Mouse (Mus musculus): ENCODE measurements around the gene Tlr5.

- TF ChIP-seq POLR2A (IDR thresholded peaks at IDR 0.05; ENCODE audit: low read depth, low read length) = no peak
- TF ChIP-seq CTCF (IDR thresholded peaks at IDR 0.05; ENCODE audit: extremely low read depth, insufficient read depth, insufficient read length, insufficient replicate concordance) = no peak
Measured at GRCm38 (mm10) chr1:182980702-182981101, 26.1 kb downstream of the Tlr5 start.
